8 mouse cellular contexts compared by ENCODE assay signal in genomic region chr5:134638461-134639268, GRCm38 (mm10). TPM values are rescaled to one million over a fixed set of nuclear protein-coding genes. Genes with fewer than 3 reads are reported as not detected.
DNase-seq lines count a peak whose midpoint lies in the region; ATAC-seq lines count a peak whose summit lies in the region.

No protein-coding gene starts in this region.

- H3K9me3 ChIP-seq in hindbrain, embryonic 12.5 days (replicated peaks) = no peaks in the 10 kb centered on the region
- no peaks in the 10 kb centered on the region for H3K9me3 ChIP-seq in midbrain, embryonic 11.5 days (ENCODE audit: control insufficient read depth, low read length)

- H3K27ac ChIP-seq in hindbrain, embryonic 12.5 days = peak overlapping the region; percentile 97
- H3K27ac ChIP-seq in midbrain, embryonic 11.5 days (ENCODE audit: low read depth, low read length) = peak overlapping the region; percentile 87

- peaks cover 11% of the 10 kb centered on the region for H3K4me1 ChIP-seq in hindbrain, embryonic 12.5 days
- peaks cover 7% of the 10 kb centered on the region for H3K4me1 ChIP-seq in midbrain, embryonic 11.5 days (ENCODE audit: control insufficient read depth, insufficient read depth, low read length)

- peak overlapping the region; percentile 99 for H3K9ac ChIP-seq in hindbrain, embryonic 12.5 days
- H3K9ac ChIP-seq in midbrain, embryonic 11.5 days (ENCODE audit: low read length) = peak overlapping the region; percentile 99

- DNase-seq in cerebellum, adult 18-20 months = no peak
- DNase-seq in retina, embryonic 14.5 days (ENCODE audit: low spot score) = peak; percentile 47
- no peak for DNase-seq in retina, postnatal 1 day
- peak; percentile 95 for DNase-seq in midbrain, embryonic 11.5 days (ENCODE audit: low spot score, missing footprints)

- peak overlapping the region; percentile 99 for H3K4me3 ChIP-seq in hindbrain, embryonic 12.5 days
- H3K4me3 ChIP-seq in midbrain, embryonic 11.5 days (ENCODE audit: low read depth, low read length) = peak overlapping the region; percentile 100

- no peaks in the 10 kb centered on the region for H3K27me3 ChIP-seq in hindbrain, embryonic 12.5 days
- no peaks in the 10 kb centered on the region for H3K27me3 ChIP-seq in midbrain, embryonic 11.5 days (ENCODE audit: control insufficient read depth, insufficient read depth, low read length)

- peak overlapping the region; percentile 67 for H3K4me2 ChIP-seq in hindbrain, embryonic 12.5 days (replicated peaks)
- peak overlapping the region; percentile 75 for H3K4me2 ChIP-seq in midbrain, embryonic 11.5 days

- ATAC-seq in cerebellum, adult (ENCODE audit: insufficient number of reproducible peaks, low FRiP score, low TSS enrichment) = peak; percentile 75
- peak; percentile 80 for ATAC-seq in hindbrain, embryonic 12.5 days (ENCODE audit: low FRiP score)
- ATAC-seq in midbrain, embryonic 11.5 days (ENCODE audit: low FRiP score) = peak; percentile 12
- no peak for ATAC-seq in megakaryocyte-erythroid progenitor cell, adult 5-6 weeks (replicated peaks; ENCODE audit: low FRiP score, low TSS enrichment, poor library complexity, severe bottlenecking)
- ATAC-seq in monocyte, adult 5-6 weeks (replicated peaks; ENCODE audit: insufficient number of reproducible peaks, low FRiP score, low TSS enrichment, poor library complexity, severe bottlenecking) = no peak

- H3K36me3 ChIP-seq in hindbrain, embryonic 12.5 days = peaks cover 24% of the 10 kb centered on the region
- H3K36me3 ChIP-seq in midbrain, embryonic 11.5 days (ENCODE audit: control insufficient read depth, insufficient read depth, low read length) = peaks cover 9% of the 10 kb centered on the region

- under 1% methylated on average over 45 of the region's 85 CpGs for WGBS in hindbrain, embryonic 12.5 days
- under 1% methylated on average over 78 of the region's 85 CpGs for WGBS in midbrain, embryonic 11.5 days

RNA-seq across cellular contexts. Expression of gene Eif4h, which starts 0.6 kb away (rescaled TPM):
- polyA plus RNA-seq in hindbrain, embryonic 12.5 days (2016; fragmentation: Nextera tagmentation; extraction: Ambion mirVana) = 397 and 418 TPM in 2 replicates
- 421 and 442 TPM in 2 replicates for polyA plus RNA-seq in midbrain, embryonic 11.5 days (2014; fragmentation: Nextera tagmentation; extraction: Ambion mirVana)
- total RNA-seq in megakaryocyte-erythroid progenitor cell, adult 5-6 weeks (2014; fragmentation: Nextera tagmentation) = 253 and 273 TPM in 2 replicates
- 220 and 233 TPM in 2 replicates for total RNA-seq in megakaryocyte-erythroid progenitor cell, adult 5-6 weeks (2017)
- total RNA-seq in monocyte, adult 5-6 weeks (2017) = 260 to 269 TPM (median 265 TPM) in 3 replicates

RNA-seq across cellular contexts. Expression of gene Lat2, which starts 23.8 kb away (rescaled TPM):
- 3.4 and 5.2 TPM in 2 replicates for polyA plus RNA-seq in hindbrain, embryonic 12.5 days (2016; fragmentation: Nextera tagmentation; extraction: Ambion mirVana)
- 1.5 and 1.6 TPM in 2 replicates for polyA plus RNA-seq in midbrain, embryonic 11.5 days (2014; fragmentation: Nextera tagmentation; extraction: Ambion mirVana)
- 8.5 and 9.8 TPM in 2 replicates for total RNA-seq in megakaryocyte-erythroid progenitor cell, adult 5-6 weeks (2014; fragmentation: Nextera tagmentation)
- total RNA-seq in megakaryocyte-erythroid progenitor cell, adult 5-6 weeks (2017) = 7.2 and 14.6 TPM in 2 replicates
- 191 to 217 TPM (median 196 TPM) in 3 replicates for total RNA-seq in monocyte, adult 5-6 weeks (2017)

RNA-seq across cellular contexts. Expression of gene Limk1, which starts 49.7 kb away (rescaled TPM):
- 19.5 and 20.9 TPM in 2 replicates for polyA plus RNA-seq in hindbrain, embryonic 12.5 days (2016; fragmentation: Nextera tagmentation; extraction: Ambion mirVana)
- polyA plus RNA-seq in midbrain, embryonic 11.5 days (2014; fragmentation: Nextera tagmentation; extraction: Ambion mirVana) = 8.4 and 9.1 TPM in 2 replicates
- total RNA-seq in megakaryocyte-erythroid progenitor cell, adult 5-6 weeks (2014; fragmentation: Nextera tagmentation) = 6.9 and 8.4 TPM in 2 replicates
- total RNA-seq in megakaryocyte-erythroid progenitor cell, adult 5-6 weeks (2017) = 3.3 and 3.8 TPM in 2 replicates
- total RNA-seq in monocyte, adult 5-6 weeks (2017) = 5.1 to 31.9 TPM (median 6.9 TPM) in 3 replicates

RNA-seq across cellular contexts. Expression of gene Rfc2, which starts 57.5 kb away (rescaled TPM):
- 226 and 228 TPM in 2 replicates for polyA plus RNA-seq in hindbrain, embryonic 12.5 days (2016; fragmentation: Nextera tagmentation; extraction: Ambion mirVana)
- 321 and 338 TPM in 2 replicates for polyA plus RNA-seq in midbrain, embryonic 11.5 days (2014; fragmentation: Nextera tagmentation; extraction: Ambion mirVana)
- 241 and 279 TPM in 2 replicates for total RNA-seq in megakaryocyte-erythroid progenitor cell, adult 5-6 weeks (2014; fragmentation: Nextera tagmentation)
- 113 and 125 TPM in 2 replicates for total RNA-seq in megakaryocyte-erythroid progenitor cell, adult 5-6 weeks (2017)
- total RNA-seq in monocyte, adult 5-6 weeks (2017) = 50.7 to 69.7 TPM (median 58.7 TPM) in 3 replicates

Comparison
In these comparisons a context has a peak if more than half of its experiments do, and no peak if none do; other contexts are left out.
1. DNase-seq: peak in retina, embryonic 14.5 days (single experiment) and midbrain, embryonic 11.5 days (single experiment); none in cerebellum, adult 18-20 months (0 of 2) and retina, postnatal 1 day (single experiment).
2. ATAC-seq: peak in cerebellum, adult (single experiment), hindbrain, embryonic 12.5 days (single experiment) and midbrain, embryonic 11.5 days (single experiment); none in megakaryocyte-erythroid progenitor cell, adult 5-6 weeks (single experiment) and monocyte, adult 5-6 weeks (single experiment).
3. RNA of gene Lat2, which starts 23.8 kb away (total RNA-seq): 191 to 217 TPM in monocyte, adult 5-6 weeks; 7.2 to 14.6 TPM in megakaryocyte-erythroid progenitor cell, adult 5-6 weeks; every median in the first group is over 10 times any median in the second.